Mouse (Mus musculus) v-Abl transformed pro-B cells (cell line): ENCODE measurements around the gene Mta3.

Source experiments
- in situ Hi-C, 2 experiments: fragments of 400-800 bp; cut with MboI; formaldehyde crosslinking; loops; one replicate each; pipeline ENCODE4 v1.15.1; 2025; ENCODE audit not compliant: unreplicated experiment in 2 of 2

The Mta3 gene

GRCm38 (mm10) chr17:83841011-83841410 is 135.0 kb downstream of the Mta3 start:
- in situ Hi-C loops = no loop called here

- in situ Hi-C loops = no loop called here
These were observed 137.8 kb downstream of the Mta3 start for GRCm38 (mm10) chr17:83843780-83844179.

GRCm38 (mm10) chr17:83845538-83845937 is 139.6 kb downstream of the Mta3 start:
- in situ Hi-C loops = no loop called here

DNA sequence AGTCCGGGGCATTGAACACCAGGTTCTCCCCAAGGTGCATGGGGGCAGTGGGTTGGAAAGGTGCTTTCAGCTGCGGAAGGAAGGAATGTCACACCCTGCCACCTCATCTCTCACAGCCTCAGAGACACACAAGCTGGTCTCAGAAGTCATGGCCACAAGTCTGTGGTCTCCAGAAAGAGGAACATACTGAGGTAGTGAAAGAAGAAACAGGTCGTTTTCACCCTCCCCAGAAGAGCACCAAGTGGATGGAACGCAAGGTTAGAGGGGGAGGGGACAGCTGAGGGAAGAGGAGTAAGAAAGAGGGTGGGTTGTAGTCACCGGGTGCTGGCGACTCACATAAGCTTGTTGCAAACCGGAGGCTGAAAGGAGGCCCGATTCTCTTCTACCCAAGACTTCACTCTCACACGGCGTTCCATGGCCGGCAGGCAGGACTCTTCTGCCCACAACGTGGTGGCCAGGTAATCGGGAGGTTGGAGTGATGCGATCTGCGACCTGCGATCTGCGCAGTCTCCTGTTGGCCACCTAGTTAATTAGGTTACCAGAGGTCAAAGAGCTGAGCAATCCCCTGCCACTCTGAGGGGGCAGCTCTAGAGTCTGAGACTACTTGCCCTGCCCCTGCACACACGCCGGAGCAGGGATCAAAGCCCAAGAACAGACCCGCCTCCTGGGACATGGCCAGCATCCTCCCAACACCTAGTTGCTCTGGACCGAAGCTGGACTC is 140.5 kb downstream of the Mta3 start:
- in situ Hi-C loops = no loop called here

DNA sequence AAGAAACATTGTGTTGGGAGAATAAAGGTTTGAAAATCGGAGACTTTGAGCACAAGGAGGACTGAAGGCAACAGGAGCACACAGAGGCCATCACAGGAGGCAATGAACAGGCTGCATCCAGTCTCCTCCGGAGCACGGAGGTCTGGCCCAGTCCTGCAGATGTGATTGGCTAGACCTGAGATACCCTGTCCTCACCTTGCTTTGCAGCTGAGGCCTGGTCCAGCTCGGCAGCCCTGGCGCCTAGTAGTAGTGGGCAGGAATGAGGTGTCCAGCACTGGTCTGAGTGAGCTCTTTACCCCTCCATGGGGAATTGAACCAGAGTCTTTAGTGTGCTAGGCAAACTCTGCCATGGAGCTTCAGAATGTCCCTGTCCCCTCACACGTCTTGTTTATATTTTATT is 141.1 kb downstream of the Mta3 start:
- in situ Hi-C loops = no loop called here

GRCm38 (mm10) chr17:83847815-83848214 is 141.9 kb downstream of the Mta3 start, which contains the start of gene Haao:
Gene Haao (minus strand): TSS chr17:83847963.
- in situ Hi-C loops = no loop called here

DNA sequence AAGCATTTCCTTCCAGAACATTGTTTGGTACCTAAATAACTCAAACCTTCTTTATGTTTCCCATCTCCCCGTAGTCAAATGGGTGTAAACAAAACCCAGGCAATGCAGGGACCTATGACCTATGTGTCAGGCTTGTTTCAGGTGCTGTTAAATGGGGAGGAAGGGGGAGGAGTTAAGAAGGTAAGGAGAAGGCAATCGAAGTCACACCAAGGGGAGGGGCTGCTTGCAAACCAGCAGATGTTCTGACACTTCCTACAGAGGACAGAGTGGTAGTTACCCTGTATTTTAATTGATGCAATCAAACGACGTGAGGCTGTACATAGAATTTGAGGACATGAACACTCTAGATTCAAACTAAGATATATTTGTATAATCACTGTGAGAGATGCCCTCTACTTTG is 142.5 kb downstream of the Mta3 start:
- in situ Hi-C loops = no loop called here

GRCm38 (mm10) chr17:83849081-83849675 is 143.2 kb downstream of the Mta3 start:
- in situ Hi-C loops = no loop called here

DNA sequence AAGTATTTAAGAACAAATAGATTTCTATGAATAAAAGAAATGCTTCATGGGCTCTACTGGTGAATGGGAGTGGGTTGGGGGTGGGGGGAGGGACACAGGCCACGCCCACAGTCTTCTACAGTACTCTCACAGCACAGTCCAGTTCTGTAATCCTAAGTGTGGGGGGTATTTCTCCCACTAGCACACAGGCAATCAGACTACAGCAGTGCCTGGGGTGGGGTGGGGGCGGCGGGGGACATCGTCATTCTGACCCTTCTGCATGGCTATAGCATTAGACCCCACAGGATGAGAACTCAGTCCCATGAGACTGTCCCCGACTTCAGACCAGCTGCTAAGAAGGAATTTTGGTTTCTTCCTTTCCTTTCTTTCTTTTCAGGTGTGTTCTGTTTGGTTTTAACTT is 143.8 kb downstream of the Mta3 start:
- in situ Hi-C loops = loop anchor here (5.0 kb wide), 4 partner anchors 42 to 577 kb away; no protein-coding TSS in a partner anchor

DNA sequence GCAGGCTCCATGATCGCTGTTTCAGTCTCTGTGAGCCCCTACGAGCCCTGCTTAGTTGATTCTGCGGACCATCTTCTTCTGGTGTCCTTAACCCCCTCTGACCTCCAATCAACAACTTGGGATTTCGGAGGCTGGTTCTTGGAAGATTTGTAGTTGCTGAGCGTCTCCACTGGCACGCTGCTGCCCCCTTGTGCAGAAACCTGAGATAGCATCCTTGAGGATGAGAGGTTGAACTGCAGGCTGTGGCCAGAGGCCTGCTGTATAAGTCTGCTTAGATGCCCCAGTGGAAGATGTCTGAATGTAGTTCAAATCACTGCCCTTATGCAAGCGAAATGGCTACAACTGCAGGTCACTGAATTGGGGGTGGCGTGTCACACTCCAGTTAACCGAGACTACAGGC is 144.5 kb downstream of the Mta3 start:
- in situ Hi-C loops = loop anchor here (5.0 kb wide), 4 partner anchors 43 to 578 kb away; no protein-coding TSS in a partner anchor

DNA sequence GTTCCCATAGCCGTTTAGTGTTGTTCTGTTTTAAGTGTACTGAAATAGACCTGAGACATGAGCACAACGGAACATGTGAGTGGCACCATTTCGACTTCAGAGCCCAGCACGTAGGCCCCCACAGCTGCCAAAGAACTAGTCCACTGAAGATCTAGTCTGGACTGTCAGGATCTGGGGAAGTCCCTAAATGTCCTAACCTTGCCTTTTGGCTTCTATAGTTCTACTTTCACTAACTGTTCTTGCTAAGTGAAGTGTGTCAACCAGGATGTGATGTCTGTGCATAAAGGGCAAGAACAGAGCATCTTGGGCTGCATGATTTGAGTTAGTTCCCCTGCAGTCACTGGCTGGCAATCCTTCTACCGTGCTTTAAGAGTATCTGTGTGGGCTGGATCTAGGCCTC is 144.9 kb downstream of the Mta3 start:
- in situ Hi-C loops = loop anchor here (5.0 kb wide), 4 partner anchors 44 to 579 kb away; no protein-coding TSS in a partner anchor

DNA sequence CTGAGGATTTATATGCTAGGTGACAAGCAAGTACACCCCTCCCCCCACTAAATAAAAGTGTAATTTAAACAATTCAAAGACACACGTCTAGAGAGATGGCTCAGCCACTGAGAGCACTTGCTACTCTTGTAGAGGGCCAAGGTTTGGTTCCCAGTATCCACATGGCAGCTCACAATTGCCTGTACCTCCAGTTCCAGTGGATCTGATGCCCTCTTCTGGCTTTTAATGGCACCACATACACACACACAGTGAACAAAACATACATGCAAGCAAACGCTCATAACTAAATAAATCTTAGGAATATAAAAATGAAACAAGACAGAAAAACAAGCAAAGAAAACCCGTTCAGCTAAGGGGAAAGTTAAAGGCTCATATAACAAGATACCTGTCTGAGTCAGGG is 147.9 kb downstream of the Mta3 start:
- in situ Hi-C loops = loop anchor here (5.0 kb wide), 4 partner anchors 47 to 582 kb away; no protein-coding TSS in a partner anchor

DNA sequence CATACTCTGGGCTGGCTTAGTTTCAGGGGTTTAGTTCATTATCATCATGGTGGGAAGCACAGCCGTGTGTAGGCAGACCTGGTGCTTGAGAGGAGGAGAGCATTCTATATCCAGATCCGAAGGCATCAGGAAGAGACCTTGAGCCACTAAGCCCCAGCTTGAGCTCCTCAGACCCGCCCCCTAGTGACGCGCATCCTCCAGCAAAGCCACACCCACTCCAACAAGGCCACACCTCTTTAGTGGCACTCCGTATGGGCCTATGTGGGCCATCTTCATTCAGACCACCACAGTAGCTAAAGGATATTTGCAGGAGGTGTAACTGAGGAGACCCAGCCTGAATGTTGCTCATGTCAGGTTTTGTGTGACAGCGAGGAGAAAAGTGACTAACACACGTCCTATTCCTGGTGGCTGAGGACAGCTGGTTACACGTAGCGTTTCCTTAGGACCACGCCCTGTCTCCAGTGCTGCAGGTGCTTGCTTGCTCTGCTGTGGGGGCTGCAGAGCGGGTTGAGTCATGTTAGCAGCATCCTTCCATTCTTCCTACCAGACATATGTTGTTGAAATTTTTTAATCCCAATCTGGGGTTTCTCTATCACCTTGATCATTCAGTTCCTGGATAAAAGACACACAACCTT is 148.4 kb downstream of the Mta3 start:
- in situ Hi-C loops = loop anchor here (5.0 kb wide), 4 partner anchors 47 to 582 kb away; no protein-coding TSS in a partner anchor

GRCm38 (mm10) chr17:83858413-83858812 is 152.4 kb downstream of the Mta3 start:
- in situ Hi-C loops = no loop called here

GRCm38 (mm10) chr17:83859639-83860038 is 153.7 kb downstream of the Mta3 start:
- in situ Hi-C loops = loop anchor here in 1 of 2 experiments (10.0 kb wide), 1 partner anchor 1235 kb away; the partner anchor contains the start of genes Camkmt and Prepl

DNA sequence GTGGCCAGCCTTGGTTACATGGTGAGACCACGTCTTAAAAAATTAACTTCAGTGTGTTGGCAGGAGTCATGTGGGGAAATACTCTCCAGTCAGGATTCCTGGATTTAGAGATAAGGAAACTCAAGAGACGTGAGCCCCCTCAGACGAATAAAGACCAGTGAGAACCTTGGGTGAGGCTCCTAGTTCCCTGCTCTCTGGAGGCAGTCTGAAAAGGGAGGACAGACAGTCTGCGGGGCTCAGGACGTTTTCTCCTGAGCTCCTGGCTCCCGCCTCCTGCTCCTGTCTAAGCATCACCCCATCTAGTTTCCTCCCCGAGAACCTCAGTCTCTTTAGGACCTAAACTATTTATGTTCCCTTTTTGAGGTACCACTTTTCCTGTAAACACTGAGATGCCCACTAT is 154.3 kb downstream of the Mta3 start:
- in situ Hi-C loops = loop anchor here in 1 of 2 experiments (10.0 kb wide), 1 partner anchor 1235 kb away; the partner anchor contains the start of genes Camkmt and Prepl

- in situ Hi-C loops = loop anchor here in 1 of 2 experiments (10.0 kb wide), 1 partner anchor 1234 kb away; the partner anchor contains the start of genes Camkmt and Prepl
These were observed 155.0 kb downstream of the Mta3 start for GRCm38 (mm10) chr17:83860968-83861367.

GRCm38 (mm10) chr17:83861444-83862133 is 155.6 kb downstream of the Mta3 start:
- in situ Hi-C loops = loop anchor here in 1 of 2 experiments (10.0 kb wide), 1 partner anchor 1233 kb away; the partner anchor contains the start of genes Camkmt and Prepl

GRCm38 (mm10) chr17:83862134-83862881 is 156.3 kb downstream of the Mta3 start:
- in situ Hi-C loops = loop anchor here in 1 of 2 experiments (10.0 kb wide), 1 partner anchor 1232 kb away; the partner anchor contains the start of genes Camkmt and Prepl
